29 mouse cellular contexts compared by ENCODE assay signal in genomic region chr16:40491606-40492005, GRCm38 (mm10).
"Had no signal": no experiment of that assay in that cellular context is flagged by ENCODE, and none has a peak within 500 bp of the region (broad histone marks: within the 10 kb centered on the region; RNA-seq: fewer than 3 reads in every experiment).

No protein-coding gene starts in this region.

- H3K9me3 ChIP-seq: embryonic facial prominence, embryonic 10.5 days; embryonic facial prominence, embryonic 12.5 days; embryonic facial prominence, embryonic 13.5 days; forebrain, embryonic 10.5 days; forebrain, embryonic 12.5 days; forebrain, embryonic 13.5 days; forebrain, embryonic 15.5 days had no signal

- H3K27ac ChIP-seq: embryonic facial prominence, embryonic 10.5 days; embryonic facial prominence, embryonic 12.5 days; embryonic facial prominence, embryonic 13.5 days; embryonic facial prominence, embryonic 15.5 days; forebrain, embryonic 10.5 days; forebrain, embryonic 12.5 days; forebrain, embryonic 13.5 days; forebrain, embryonic 15.5 days; gastrocnemius, adult 2 months; heart, adult 2 months had no signal

- H3K9ac ChIP-seq: embryonic facial prominence, embryonic 12.5 days; embryonic facial prominence, embryonic 13.5 days; embryonic facial prominence, embryonic 15.5 days; forebrain, embryonic 12.5 days; forebrain, embryonic 13.5 days; forebrain, embryonic 15.5 days; forebrain, postnatal 0 days had no signal

- DNase-seq: cerebellum, adult 2 months; cerebellum, adult 8-10 months; cerebellum, adult 9-10 months; cerebellum, adult 9-11 months; cerebellum, postnatal 10 days; cerebellum, postnatal 14 days; cerebellum, postnatal 25 days; cerebellum, postnatal 36 days; embryo, embryonic 11 days; forebrain, postnatal 0 days; gastrocnemius, adult 2 months; gastrocnemius, postnatal 10 days; gastrocnemius, postnatal 14 days; gastrocnemius, postnatal 25 days; gastrocnemius, postnatal 36 days; heart, adult 11 months; heart, adult 18-20 months; heart, adult 2 months had no signal

- H3K27me3 ChIP-seq: embryonic facial prominence, embryonic 12.5 days; embryonic facial prominence, embryonic 13.5 days; embryonic facial prominence, embryonic 15.5 days; forebrain, embryonic 12.5 days; forebrain, embryonic 13.5 days; forebrain, embryonic 15.5 days had no signal

- H3K4me1 ChIP-seq: embryonic facial prominence, embryonic 10.5 days; embryonic facial prominence, embryonic 12.5 days; embryonic facial prominence, embryonic 13.5 days; embryonic facial prominence, embryonic 15.5 days; forebrain, embryonic 10.5 days; forebrain, embryonic 12.5 days; forebrain, embryonic 13.5 days; forebrain, embryonic 15.5 days had no signal

- ATAC-seq: forebrain, embryonic 13.5 days; forebrain, embryonic 14.5 days; forebrain, embryonic 15.5 days; forebrain, embryonic 16.5 days; forebrain, postnatal 0 days had no signal

- H3K4me2 ChIP-seq: embryonic facial prominence, embryonic 12.5 days; embryonic facial prominence, embryonic 13.5 days; embryonic facial prominence, embryonic 15.5 days; forebrain, embryonic 12.5 days; forebrain, embryonic 13.5 days; forebrain, embryonic 15.5 days had no signal

- H3K4me3 ChIP-seq: embryonic facial prominence, embryonic 10.5 days; embryonic facial prominence, embryonic 12.5 days; embryonic facial prominence, embryonic 13.5 days; embryonic facial prominence, embryonic 15.5 days; erythroblast, embryonic 14.5 days; forebrain, embryonic 10.5 days; forebrain, embryonic 12.5 days; forebrain, embryonic 13.5 days; forebrain, embryonic 15.5 days; gastrocnemius, adult 2 months; heart, adult 2 months had no signal

- H3K36me3 ChIP-seq: embryonic facial prominence, embryonic 10.5 days; embryonic facial prominence, embryonic 12.5 days; embryonic facial prominence, embryonic 13.5 days; embryonic facial prominence, embryonic 15.5 days; forebrain, embryonic 10.5 days; forebrain, embryonic 12.5 days; forebrain, embryonic 15.5 days had no signal
